10 mouse cellular contexts compared by ENCODE assay signal in genomic region chr10:7600647-7601046, GRCm38 (mm10). TPM values are rescaled to one million over a fixed set of nuclear protein-coding genes. Genes with fewer than 3 reads are reported as not detected.
DNase-seq lines count a peak whose midpoint lies in the region; ATAC-seq and TF ChIP-seq lines count a peak whose summit lies in the region.
"Had no signal": no experiment of that assay in that cellular context is flagged by ENCODE, and none has a peak within 500 bp of the region (broad histone marks: within the 10 kb centered on the region; RNA-seq: fewer than 3 reads in every experiment).

No protein-coding gene starts in this region.

- ATAC-seq in intestine, postnatal 0 days, result no peak
- no peak for ATAC-seq in neural tube, embryonic 11.5 days (ENCODE audit: insufficient read depth, low FRiP score, low TSS enrichment)

- DNase-seq in ovary, postnatal 10 days (ENCODE audit: low spot score), result peak; percentile 41
- DNase-seq in ovary, adult 18-20 months (ENCODE audit: low spot score), result no peak
- DNase-seq in cerebellum, postnatal 14 days, result peak; percentile 87 to 90
- DNase-seq in gastrocnemius, adult 18-20 months (ENCODE audit: low spot score), result peak; percentile 72
- peak; percentile 53 for DNase-seq in liver, adult 2 months (ENCODE audit: extremely low read depth, low read depth, low spot score)
- DNase-seq in neural tube, embryonic 11.5 days (ENCODE audit: low spot score), result peak; percentile 76
- DNase-seq in testis, postnatal 14 days (ENCODE audit: low spot score), result peak; percentile 39

- H3K36me3 ChIP-seq in intestine, postnatal 0 days (ENCODE audit: control insufficient read depth, insufficient read depth), result no peaks in the 10 kb centered on the region
- H3K36me3 ChIP-seq in liver, adult 2 months (ENCODE audit: control insufficient read depth, insufficient read depth, low read length), result no peaks in the 10 kb centered on the region
- no peaks in the 10 kb centered on the region for H3K36me3 ChIP-seq in neural tube, embryonic 11.5 days (ENCODE audit: control insufficient read depth, insufficient read depth, low read length)
- H3K36me3 ChIP-seq: embryonic facial prominence, embryonic 13.5 days; stomach, embryonic 15.5 days had no signal

- no peak overlapping the region for H3K9ac ChIP-seq in intestine, postnatal 0 days (ENCODE audit: low read depth, low read length)
- H3K9ac ChIP-seq in liver, adult 2 months (ENCODE audit: low read depth, low read length), result no peak overlapping the region
- H3K9ac ChIP-seq in neural tube, embryonic 11.5 days (ENCODE audit: low read length), result no peak overlapping the region
- H3K9ac ChIP-seq: embryonic facial prominence, embryonic 13.5 days; stomach, embryonic 15.5 days had no signal

- H3K27me3 ChIP-seq in intestine, postnatal 0 days (replicated peaks; ENCODE audit: control insufficient read depth, insufficient read depth, low read length), result no peaks in the 10 kb centered on the region
- H3K27me3 ChIP-seq in liver, adult 2 months (ENCODE audit: control insufficient read depth, insufficient read depth, low read length), result no peaks in the 10 kb centered on the region
- H3K27me3 ChIP-seq in neural tube, embryonic 11.5 days (ENCODE audit: control insufficient read depth, insufficient read depth, low read length), result no peaks in the 10 kb centered on the region
- H3K27me3 ChIP-seq: embryonic facial prominence, embryonic 13.5 days; stomach, embryonic 15.5 days had no signal

- TF ChIP-seq CTCF in intestine, postnatal 0 days (IDR thresholded peaks at IDR 0.05; ENCODE audit: low read depth), result peak; percentile 89
- TF ChIP-seq CTCF in liver, adult 2 months (IDR thresholded peaks at IDR 0.05; ENCODE audit: low read depth, low read length), result peak; percentile 95

- 13% methylated on average over 6 of the region's 6 CpGs for WGBS in intestine, postnatal 0 days
- WGBS in liver, adult 2 months, result 12% methylated on average over 6 of the region's 6 CpGs
- WGBS in neural tube, embryonic 11.5 days, result 13% methylated on average over 6 of the region's 6 CpGs

- H3K4me1 ChIP-seq in intestine, postnatal 0 days (replicated peaks; ENCODE audit: control insufficient read depth, insufficient read depth, low read length), result no peaks in the 10 kb centered on the region
- H3K4me1 ChIP-seq in liver, adult 2 months (ENCODE audit: control insufficient read depth, insufficient read depth, low read length), result no peaks in the 10 kb centered on the region
- H3K4me1 ChIP-seq in neural tube, embryonic 11.5 days (ENCODE audit: control insufficient read depth, insufficient read depth, low read length), result no peaks in the 10 kb centered on the region
- H3K4me1 ChIP-seq: embryonic facial prominence, embryonic 13.5 days; stomach, embryonic 15.5 days had no signal

- no peak overlapping the region for H3K27ac ChIP-seq in intestine, postnatal 0 days (ENCODE audit: low read depth, low read length)
- no peak overlapping the region for H3K27ac ChIP-seq in liver, adult 2 months (replicated peaks; ENCODE audit: insufficient read depth, low read depth, low read length)
- no peak overlapping the region for H3K27ac ChIP-seq in neural tube, embryonic 11.5 days (ENCODE audit: low read depth, low read length)
- H3K27ac ChIP-seq: embryonic facial prominence, embryonic 13.5 days; stomach, embryonic 15.5 days had no signal

- no peak overlapping the region for H3K4me3 ChIP-seq in intestine, postnatal 0 days (ENCODE audit: low read depth, low read length)
- H3K4me3 ChIP-seq in liver, adult 2 months (ENCODE audit: insufficient read depth, low read depth, low read length), result no peak overlapping the region
- H3K4me3 ChIP-seq in neural tube, embryonic 11.5 days (ENCODE audit: low read depth, low read length), result no peak overlapping the region
- H3K4me3 ChIP-seq: embryonic facial prominence, embryonic 13.5 days; stomach, embryonic 15.5 days had no signal

- H3K4me2 ChIP-seq in intestine, postnatal 0 days (replicated peaks; ENCODE audit: low read depth), result no peak overlapping the region
- H3K4me2 ChIP-seq in neural tube, embryonic 11.5 days (ENCODE audit: low read depth), result no peak overlapping the region
- H3K4me2 ChIP-seq: embryonic facial prominence, embryonic 13.5 days; stomach, embryonic 15.5 days had no signal

- H3K9me3 ChIP-seq in intestine, postnatal 0 days (ENCODE audit: control insufficient read depth), result no peaks in the 10 kb centered on the region
- no peaks in the 10 kb centered on the region for H3K9me3 ChIP-seq in neural tube, embryonic 11.5 days (ENCODE audit: control insufficient read depth, low read length)
- H3K9me3 ChIP-seq: embryonic facial prominence, embryonic 13.5 days; stomach, embryonic 15.5 days had no signal

- no peaks in the 10 kb centered on the region for H3K79me2 ChIP-seq in liver, adult 2 months (ENCODE audit: control insufficient read depth, insufficient read depth, low read length)

- no peak for TF ChIP-seq POLR2A in liver, adult 2 months (IDR thresholded peaks at IDR 0.05; ENCODE audit: extremely low read depth, insufficient read depth, low read length)

RNA-seq across cellular contexts. Expression of gene Lrp11, which starts 11.0 kb away (rescaled TPM):
- total RNA-seq in gastrocnemius, adult 18-20 months (2021), result 1 to 10 TPM; 1.6 to 1.7 TPM
- polyA plus RNA-seq in intestine, postnatal 0 days (2015; fragmentation: Nextera tagmentation; extraction: Ambion mirVana), result 4.0 and 4.2 TPM in 2 replicates
- 1.4 and 3.0 TPM in 2 replicates for total RNA-seq in liver, adult 2 months (2014; rRNA removed)
- 1.2 and 2.0 TPM in 2 replicates for polyA plus RNA-seq in liver, adult 2 months (2012; rRNA removed)
- polyA plus RNA-seq in neural tube, embryonic 11.5 days (2014; fragmentation: Nextera tagmentation; extraction: Ambion mirVana), result 9.6 and 11.5 TPM in 2 replicates
